Mouse (Mus musculus): ENCODE results near the gene Olfr1249. TPM values are rescaled to one million over a fixed set of nuclear protein-coding genes. Genes with fewer than 3 reads are reported as not detected.
"Not testable (repeated sequence)": the region's sequence is repeated elsewhere in the genome, so short reads cannot be mapped to it uniquely, and the experiment has no call there.

Gene Olfr1249
- polyA plus RNA-seq (2015; fragmentation: Nextera tagmentation; extraction: Ambion mirVana), result not detected in 2 replicates

DNA sequence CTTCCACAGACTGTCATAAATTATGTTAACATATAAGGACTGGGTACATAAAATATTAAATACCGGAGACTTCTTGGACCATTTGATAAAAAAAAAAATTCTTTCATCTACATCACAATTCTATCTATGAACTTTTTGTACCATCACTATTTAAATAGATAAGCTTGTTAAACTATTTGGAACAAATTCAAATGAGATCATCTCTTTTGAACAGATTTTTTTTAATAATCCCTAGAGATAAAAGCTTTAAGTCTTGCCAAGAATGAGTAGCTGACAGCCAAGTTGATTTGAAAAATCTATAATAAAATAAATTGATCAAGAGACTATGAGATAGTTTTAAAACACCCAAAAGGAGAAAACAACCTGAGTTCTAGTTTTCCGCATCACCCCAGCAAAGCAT is at the start of gene Olfr1249:
Olfr1249 (minus strand) TSS at position 101 of the 400 bp plus-strand sequence.
- Histone ChIP-seq H3K27me3 (no peaks in the 10 kb centered on the region), H3K27ac (replicated peaks) (no peak within 1 kb of the TSS), H3K4me1 (replicated peaks) (no peaks in the 10 kb centered on the region), H3K4me3 (no peak within 1 kb of the TSS), H3K4me2 (no peak within 1 kb of the TSS), H3K9ac (no peak within 1 kb of the TSS), H3K36me3 (no peaks in the 10 kb centered on the region), H3K9me3 (no peaks in the 10 kb centered on the region)
- 92% methylated on average over 2 of the region's 2 CpGs for WGBS
- no peak for ATAC-seq (ENCODE audit: low FRiP score, low read depth)

DNA sequence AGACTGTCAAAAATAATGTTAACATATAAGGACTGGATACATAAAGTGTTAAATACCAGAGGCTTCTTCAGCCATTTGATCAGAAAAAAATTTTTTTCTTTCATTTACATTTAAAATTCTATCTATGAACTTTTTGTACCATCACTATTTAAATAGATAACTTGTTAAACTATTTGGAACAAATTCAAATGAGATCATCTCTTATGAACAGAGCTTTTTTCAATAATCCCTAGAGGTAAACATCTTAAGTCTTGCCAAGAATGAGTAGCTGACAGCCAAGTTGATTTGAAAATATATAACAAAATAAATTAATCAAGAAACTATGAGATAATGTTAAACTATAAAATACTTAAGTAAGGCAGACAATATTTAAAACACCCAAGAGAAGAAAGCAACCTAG is 37.1 kb upstream of the Olfr1249 start, which contains the start of gene Olfr1251:
Olfr1251 (minus strand) TSS at position 101 of the 400 bp plus-strand sequence.
- Histone ChIP-seq H3K36me3 (no peaks in the 10 kb centered on the region), H3K27me3 (no peaks in the 10 kb centered on the region), H3K4me1 (replicated peaks) (no peaks in the 10 kb centered on the region), H3K4me2 (no peak within 1 kb of the TSS), H3K4me3 (no peak within 1 kb of the TSS), H3K9me3 (no peaks in the 10 kb centered on the region), H3K9ac (no peak within 1 kb of the TSS), H3K27ac (replicated peaks) (no peak within 1 kb of the TSS)
- no peak for ATAC-seq (ENCODE audit: low FRiP score, low read depth)

DNA sequence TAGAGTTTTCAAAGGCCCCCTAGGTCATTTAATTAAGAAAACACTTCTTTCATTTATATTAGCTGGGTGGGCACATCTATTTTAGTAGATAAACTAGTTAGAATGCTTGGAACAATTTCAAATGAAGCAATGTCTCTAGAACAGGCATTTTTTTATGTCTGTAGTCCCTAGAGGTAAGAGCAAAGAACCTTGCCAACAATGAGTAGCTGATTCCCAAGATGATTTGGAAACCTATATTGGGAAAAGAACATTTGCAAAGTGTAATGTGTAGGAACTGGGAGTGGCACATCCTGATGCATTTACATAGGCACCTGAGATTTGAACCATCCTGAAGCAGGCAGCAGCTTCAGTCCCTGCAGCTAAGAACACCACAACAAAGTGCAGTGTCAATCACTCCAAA is 26.6 kb upstream of the Olfr1249 start, which contains the start of gene Olfr1250:
Olfr1250 (minus strand) TSS at position 101 of the 400 bp plus-strand sequence.
- no peak within 1 kb of the TSS for H3K27ac ChIP-seq (replicated peaks)
- no peaks in the 10 kb centered on the region for H3K27me3 ChIP-seq
- H3K4me2 ChIP-seq, result no peak within 1 kb of the TSS
- no peaks in the 10 kb centered on the region for H3K4me1 ChIP-seq (replicated peaks)
- no peak within 1 kb of the TSS for H3K4me3 ChIP-seq
- no peaks in the 10 kb centered on the region for H3K9me3 ChIP-seq
- no peaks in the 10 kb centered on the region for H3K36me3 ChIP-seq
- no peak for ATAC-seq (ENCODE audit: low FRiP score, low read depth)
- no peak within 1 kb of the TSS for H3K9ac ChIP-seq

DNA sequence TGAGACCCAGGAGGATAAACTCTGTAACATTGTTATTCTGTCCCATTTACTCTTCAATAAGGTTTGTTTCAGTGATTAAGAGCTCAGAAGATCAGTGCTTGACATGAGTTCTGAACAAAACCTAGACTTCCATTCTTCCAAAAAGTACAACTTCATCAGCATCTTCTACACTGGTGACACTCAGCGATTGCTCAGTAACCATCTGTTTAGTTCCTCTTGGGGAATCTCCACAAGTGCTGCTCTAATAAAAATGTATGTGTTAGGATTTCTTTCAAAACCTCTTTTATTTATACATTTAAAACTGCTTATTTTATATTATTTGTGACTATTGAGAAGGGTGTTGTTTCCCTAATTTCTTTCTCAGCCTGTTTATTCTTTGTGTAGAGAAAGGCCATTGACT is 16.6 kb downstream of the Olfr1249 start, which contains the start of gene Olfr1248:
Olfr1248 (minus strand) TSS at position 101 of the 400 bp plus-strand sequence.
- not testable (repeated sequence) for H3K36me3 ChIP-seq; H3K27me3 ChIP-seq; H3K4me2 ChIP-seq; H3K4me3 ChIP-seq; H3K9me3 ChIP-seq; H3K27ac ChIP-seq (replicated peaks); ATAC-seq (ENCODE audit: low FRiP score, low read depth); H3K9ac ChIP-seq; H3K4me1 ChIP-seq (replicated peaks)
- 95% methylated on average over 1 of the region's 1 CpGs for WGBS

DNA sequence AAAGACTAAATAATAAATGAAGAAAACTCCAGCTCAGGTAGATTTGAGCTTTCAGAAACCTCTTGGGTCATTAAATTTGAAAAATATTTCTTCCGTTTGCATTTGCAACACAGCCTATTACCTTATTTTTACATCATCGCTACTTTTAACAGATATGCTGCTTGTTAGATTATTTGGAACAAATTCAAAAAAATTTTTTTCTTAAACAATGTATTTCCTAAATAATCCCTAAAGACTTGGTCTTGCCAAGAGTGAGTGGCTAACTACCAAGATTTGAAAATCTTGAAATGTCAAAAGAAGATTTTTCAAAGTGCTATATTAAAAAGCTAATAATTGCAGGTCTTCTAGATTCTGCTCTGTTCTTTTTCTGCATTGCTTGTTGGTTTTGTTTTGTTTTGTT is 20.8 kb downstream of the Olfr1249 start, which contains the start of gene Olfr1247:
Olfr1247 (minus strand) TSS at position 101 of the 400 bp plus-strand sequence.
- Histone ChIP-seq H3K4me2 (no peak within 1 kb of the TSS), H3K27ac (replicated peaks) (no peak within 1 kb of the TSS), H3K36me3 (no peaks in the 10 kb centered on the region), H3K9me3 (no peaks in the 10 kb centered on the region), H3K4me1 (replicated peaks) (no peaks in the 10 kb centered on the region), H3K27me3 (no peaks in the 10 kb centered on the region), H3K4me3 (no peak within 1 kb of the TSS), H3K9ac (no peak within 1 kb of the TSS)
- no peak for ATAC-seq (ENCODE audit: low FRiP score, low read depth)
- WGBS, result 92% methylated on average over 2 of the region's 2 CpGs

DNA sequence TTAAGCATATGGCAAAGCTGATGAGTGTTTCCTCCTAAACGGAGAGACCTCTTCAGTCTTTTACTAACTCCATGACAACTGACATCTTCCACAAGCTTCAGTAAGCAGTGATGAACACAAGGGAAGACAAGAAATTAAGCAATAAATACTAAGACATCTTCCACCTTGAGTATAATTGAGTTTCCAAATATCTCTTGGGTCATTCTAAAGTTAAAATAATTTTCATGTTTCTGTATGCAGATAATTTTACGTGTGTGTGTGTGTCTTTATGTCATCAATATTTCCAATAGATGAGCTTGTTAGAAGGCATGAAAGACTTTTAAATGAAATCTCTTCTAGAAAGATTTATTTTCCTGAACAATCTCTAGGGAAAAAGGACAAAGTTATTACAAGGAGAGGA is 41.7 kb downstream of the Olfr1249 start, which contains the start of gene Olfr1246:
Olfr1246 (minus strand) TSS at position 101 of the 400 bp plus-strand sequence.
- H3K36me3 ChIP-seq, result no peaks in the 10 kb centered on the region
- H3K4me2 ChIP-seq, result no peak within 1 kb of the TSS
- H3K4me3 ChIP-seq, result no peak within 1 kb of the TSS
- 88% methylated on average over 2 of the region's 2 CpGs for WGBS
- no peaks in the 10 kb centered on the region for H3K4me1 ChIP-seq (replicated peaks)
- H3K27me3 ChIP-seq, result no peaks in the 10 kb centered on the region
- ATAC-seq (ENCODE audit: low FRiP score, low read depth), result no peak
- no peak within 1 kb of the TSS for H3K27ac ChIP-seq (replicated peaks)
- no peak within 1 kb of the TSS for H3K9ac ChIP-seq
- H3K9me3 ChIP-seq, result no peaks in the 10 kb centered on the region

Other genes with a start within 250 kb of the Olfr1249 start
- not detected in 2 replicates for gene Olfr1238, start 225.3 kb downstream of the Olfr1249 start, polyA plus RNA-seq (2015; fragmentation: Nextera tagmentation; extraction: Ambion mirVana)
- not detected in 2 replicates for gene Olfr1239, start 214.6 kb downstream of the Olfr1249 start, polyA plus RNA-seq (2015; fragmentation: Nextera tagmentation; extraction: Ambion mirVana)
- not detected in 2 replicates for gene Olfr1240, start 192.0 kb downstream of the Olfr1249 start, polyA plus RNA-seq (2015; fragmentation: Nextera tagmentation; extraction: Ambion mirVana)
- gene Olfr1241, start 147.9 kb downstream of the Olfr1249 start, polyA plus RNA-seq (2015; fragmentation: Nextera tagmentation; extraction: Ambion mirVana), result not detected in 2 replicates
- not detected in 2 replicates for gene Olfr1242, start 136.6 kb downstream of the Olfr1249 start, polyA plus RNA-seq (2015; fragmentation: Nextera tagmentation; extraction: Ambion mirVana)
- gene Olfr1243, start 103.5 kb downstream of the Olfr1249 start, polyA plus RNA-seq (2015; fragmentation: Nextera tagmentation; extraction: Ambion mirVana), result not detected in 2 replicates
- gene Olfr1245, start 56.5 kb downstream of the Olfr1249 start, polyA plus RNA-seq (2015; fragmentation: Nextera tagmentation; extraction: Ambion mirVana), result not detected in 2 replicates
- gene Olfr1246, start 41.8 kb downstream of the Olfr1249 start, polyA plus RNA-seq (2015; fragmentation: Nextera tagmentation; extraction: Ambion mirVana), result not detected in 2 replicates
- not detected in 2 replicates for gene Olfr1247, start 20.9 kb downstream of the Olfr1249 start, polyA plus RNA-seq (2015; fragmentation: Nextera tagmentation; extraction: Ambion mirVana)
- gene Olfr1248, start 16.7 kb downstream of the Olfr1249 start, polyA plus RNA-seq (2015; fragmentation: Nextera tagmentation; extraction: Ambion mirVana), result not detected in 2 replicates
- gene Olfr1250, start 26.5 kb upstream of the Olfr1249 start, polyA plus RNA-seq (2015; fragmentation: Nextera tagmentation; extraction: Ambion mirVana), result not detected in 2 replicates
- not detected in 2 replicates for gene Olfr1251, start 37.0 kb upstream of the Olfr1249 start, polyA plus RNA-seq (2015; fragmentation: Nextera tagmentation; extraction: Ambion mirVana)
- not detected in 2 replicates for gene Olfr1252, start 90.0 kb upstream of the Olfr1249 start, polyA plus RNA-seq (2015; fragmentation: Nextera tagmentation; extraction: Ambion mirVana)
- not detected in 2 replicates for gene Olfr1253, start 122.1 kb upstream of the Olfr1249 start, polyA plus RNA-seq (2015; fragmentation: Nextera tagmentation; extraction: Ambion mirVana)
- not detected in 2 replicates for gene Olfr1254, start 158.6 kb upstream of the Olfr1249 start, polyA plus RNA-seq (2015; fragmentation: Nextera tagmentation; extraction: Ambion mirVana)
- gene Olfr1255, start 177.1 kb upstream of the Olfr1249 start, polyA plus RNA-seq (2015; fragmentation: Nextera tagmentation; extraction: Ambion mirVana), result not detected in 2 replicates
- gene Olfr1256, start 206.6 kb upstream of the Olfr1249 start, polyA plus RNA-seq (2015; fragmentation: Nextera tagmentation; extraction: Ambion mirVana), result not detected in 2 replicates
- 0.12 TPM in 1 of 2 replicates, not detected in the other for gene Olfr48, start 213.2 kb upstream of the Olfr1249 start, polyA plus RNA-seq (2015; fragmentation: Nextera tagmentation; extraction: Ambion mirVana)
- not detected in 2 replicates for gene Olfr1257, start 243.5 kb upstream of the Olfr1249 start, polyA plus RNA-seq (2015; fragmentation: Nextera tagmentation; extraction: Ambion mirVana)